Mouse (Mus musculus) 416B (cell line): ENCODE results near the gene Plekhg5.
A peak's percentile ranks its signal among the peaks of the same experiment; 100 is the strongest.

ENCODE experiments used
- DNase-seq: peaks from one replicate; pipeline ENCODE4 v3.0.0; 2011; ENCODE audit warnings: low read depth

Plekhg5 gene

DNA sequence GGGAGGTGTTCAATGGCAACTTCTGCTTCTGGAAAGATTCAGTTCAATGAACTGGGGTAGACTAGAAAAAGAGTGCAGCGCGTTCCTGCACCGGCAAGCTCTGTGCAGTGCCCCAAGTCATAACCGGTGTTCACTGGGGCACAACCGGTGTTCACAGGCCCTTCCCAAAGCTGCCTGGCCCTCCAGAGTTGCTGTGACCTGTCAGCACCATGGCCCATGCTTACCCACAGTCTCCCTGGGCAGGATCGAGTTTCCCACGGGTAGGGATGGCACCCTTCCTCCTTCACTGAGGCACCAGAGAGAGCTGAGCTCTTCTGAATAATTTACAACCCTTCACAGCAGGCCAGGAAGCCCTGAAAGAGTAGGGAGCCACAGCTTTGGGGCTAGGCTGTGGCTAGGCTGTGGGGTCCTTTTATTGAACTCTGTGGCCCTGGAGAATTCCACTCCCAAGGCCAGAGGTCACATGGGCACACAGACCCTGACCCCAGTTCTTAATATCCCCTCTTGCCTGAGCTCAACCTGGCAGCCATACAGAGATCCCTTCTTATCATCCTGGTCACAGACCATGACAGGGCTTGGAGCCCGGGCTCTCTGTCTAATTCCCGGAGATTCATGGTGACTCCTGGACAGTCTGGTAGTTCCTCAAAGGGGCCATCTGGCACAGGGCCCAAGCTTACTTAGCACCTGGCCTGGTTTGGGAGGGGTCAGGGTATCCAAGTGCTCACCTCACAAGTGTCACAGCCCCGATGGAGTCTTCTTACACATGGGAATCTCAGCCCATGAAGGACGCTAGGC, 73.9 kb downstream of the Plekhg5 start:
- DNase-seq, result no peak

DNA sequence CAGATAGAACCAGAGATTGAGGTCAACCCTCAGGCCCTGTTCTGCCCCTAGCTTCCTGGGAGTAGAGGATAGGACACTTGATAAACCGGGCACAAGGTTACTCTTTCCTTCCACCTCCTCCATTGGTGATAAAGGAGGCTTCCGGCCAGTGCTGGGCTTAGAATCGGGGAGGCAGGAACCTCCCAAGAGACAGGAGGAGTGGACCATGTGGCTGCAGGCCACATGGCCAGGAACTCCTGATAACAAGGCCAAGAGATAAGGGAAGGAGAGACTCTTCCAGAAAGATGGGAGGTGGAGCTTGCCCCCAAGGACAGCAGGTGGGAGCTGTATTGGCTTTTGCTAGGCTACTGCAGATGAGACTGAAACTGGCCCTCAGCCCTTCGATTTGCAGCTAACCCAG, 78.2 kb downstream of the Plekhg5 start:
- no peak for DNase-seq

DNA sequence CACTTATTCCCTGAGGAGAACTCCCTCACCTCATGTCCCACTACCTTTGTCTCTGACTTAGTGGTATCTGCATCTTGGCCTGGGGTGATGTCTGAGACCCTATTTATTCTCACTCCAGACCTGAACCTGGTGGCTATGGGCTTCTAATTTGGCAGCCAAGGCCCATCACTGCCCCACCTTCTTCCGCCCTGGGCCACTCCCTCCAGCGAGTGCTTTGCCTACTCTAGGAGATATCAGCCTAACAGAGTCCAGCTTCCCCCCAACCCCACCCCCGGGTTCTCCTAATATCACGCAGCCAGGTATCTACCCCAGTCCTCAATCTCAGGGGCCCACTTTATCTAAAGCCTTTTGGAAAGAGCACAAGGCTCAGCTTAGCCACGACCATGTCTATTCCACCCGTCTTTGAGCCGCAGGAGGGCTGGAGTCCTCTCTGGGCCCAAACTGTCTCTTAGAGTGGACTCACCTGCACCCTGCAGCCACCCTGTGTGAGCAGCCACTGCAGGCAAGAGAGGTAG, 79.2 kb downstream of the Plekhg5 start:
- DNase-seq, result no peak

DNA sequence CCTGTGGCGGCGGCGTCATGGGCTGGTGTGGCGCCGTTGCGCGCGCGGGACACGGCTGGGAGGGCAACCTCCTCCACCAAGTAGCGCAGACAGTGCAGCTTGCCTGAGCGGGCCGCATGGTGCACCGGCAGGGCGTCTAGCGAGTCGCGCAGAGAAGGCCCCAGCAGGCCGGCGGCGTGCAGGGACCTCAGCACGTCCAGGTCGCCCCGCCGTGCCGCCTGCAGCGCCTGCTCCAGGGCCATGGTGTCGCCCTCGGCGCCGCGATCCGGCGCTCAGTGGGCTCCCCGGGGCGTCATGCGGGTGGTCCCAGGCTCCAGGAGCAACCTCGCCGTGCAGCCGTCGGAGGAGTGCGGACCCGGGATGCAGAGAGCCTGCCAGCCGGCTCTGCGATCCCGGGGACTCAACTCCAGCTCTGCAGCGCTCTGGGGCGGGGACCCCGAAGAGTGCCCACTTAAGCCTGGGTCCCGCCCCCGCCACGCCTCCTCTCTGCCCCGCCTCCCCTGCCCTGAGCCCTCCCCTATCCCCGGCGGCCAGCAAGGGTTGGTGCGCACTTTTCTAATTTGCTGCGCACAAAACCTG, 79.8 kb downstream of the Plekhg5 start, which contains the start of gene Espn:
TSS of gene Espn (minus strand) at position 406 of the 579 bp plus-strand sequence.
- no peak for DNase-seq

DNA sequence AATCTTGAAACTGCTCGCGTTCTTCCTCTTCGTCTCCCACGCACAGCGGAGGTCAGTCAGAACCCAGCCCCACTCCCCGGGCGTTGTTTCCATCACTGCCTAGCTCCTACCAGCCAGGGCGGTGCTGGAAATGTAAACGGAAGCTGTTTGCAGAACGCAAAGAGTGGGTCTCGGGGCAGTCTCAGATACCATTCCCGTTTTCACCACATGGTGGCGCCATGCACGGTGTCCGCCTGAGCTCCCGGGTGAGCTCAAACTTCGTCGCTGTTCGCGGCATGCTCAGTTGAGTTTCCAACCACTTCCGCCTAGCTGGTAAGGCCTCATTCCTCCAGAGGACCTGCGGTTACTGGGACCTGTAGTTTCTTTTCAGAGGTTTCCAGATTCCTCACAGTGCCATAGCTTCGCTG, 81.5 kb downstream of the Plekhg5 start:
- peak; percentile 95 for DNase-seq

DNA sequence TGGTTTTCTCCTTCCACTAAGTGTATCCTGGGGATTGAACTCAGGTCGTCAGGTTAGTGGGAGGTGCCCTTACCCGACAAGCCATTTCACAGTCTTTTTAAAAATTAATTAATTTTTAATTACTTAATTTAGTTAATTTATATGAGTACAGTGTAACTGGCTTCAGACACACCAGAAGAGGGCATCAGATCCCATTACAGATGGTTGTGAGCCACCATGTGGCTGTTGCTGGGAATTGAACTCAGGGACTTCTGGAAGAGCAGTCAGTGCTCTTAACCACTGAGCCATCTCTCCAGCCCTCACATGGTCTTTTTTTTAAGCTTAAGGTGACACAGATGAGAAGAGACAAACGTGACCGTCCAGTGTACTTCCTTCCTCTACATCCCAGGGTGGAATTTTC, 82.7 kb downstream of the Plekhg5 start:
- no peak for DNase-seq

DNA sequence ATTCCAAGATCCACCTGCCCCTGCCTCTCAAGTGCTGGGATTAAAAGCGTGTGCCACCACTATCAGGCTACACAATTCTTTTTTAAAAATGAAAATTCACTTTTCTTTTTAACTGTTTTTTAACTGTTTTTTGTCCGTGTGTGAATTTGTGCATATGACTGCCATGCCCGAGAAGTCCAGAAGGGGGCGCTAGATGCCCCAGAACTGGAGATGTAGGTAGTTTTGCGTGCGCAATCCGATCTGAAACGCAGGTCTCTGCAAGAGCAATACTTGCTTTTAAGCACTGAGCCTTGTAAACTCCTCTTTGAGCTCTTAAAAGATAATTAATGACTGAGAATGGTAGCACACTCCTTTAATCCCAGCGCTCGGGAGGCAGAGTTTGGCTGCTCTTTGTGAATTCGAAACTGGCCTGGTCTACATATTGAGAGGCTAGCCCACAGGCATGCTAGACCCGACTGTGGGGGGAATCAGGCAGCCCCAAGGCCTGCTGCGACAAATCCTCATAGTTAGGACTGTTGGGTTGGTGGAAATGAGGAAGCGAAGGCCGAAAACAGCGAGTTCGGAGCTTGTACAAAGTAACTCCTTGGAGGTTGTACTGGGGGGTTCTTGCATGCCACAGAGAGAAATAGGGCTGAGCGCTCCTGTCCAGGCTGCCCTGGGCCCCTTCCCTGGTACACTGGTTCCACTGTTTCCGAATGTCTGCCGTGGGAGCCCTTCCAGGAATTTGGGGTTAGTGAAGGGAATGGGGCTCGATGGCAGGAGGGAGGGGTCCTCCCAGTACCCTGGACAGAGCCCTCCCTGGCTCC, 85.7 kb downstream of the Plekhg5 start:
- peak; percentile 74 for DNase-seq

DNA sequence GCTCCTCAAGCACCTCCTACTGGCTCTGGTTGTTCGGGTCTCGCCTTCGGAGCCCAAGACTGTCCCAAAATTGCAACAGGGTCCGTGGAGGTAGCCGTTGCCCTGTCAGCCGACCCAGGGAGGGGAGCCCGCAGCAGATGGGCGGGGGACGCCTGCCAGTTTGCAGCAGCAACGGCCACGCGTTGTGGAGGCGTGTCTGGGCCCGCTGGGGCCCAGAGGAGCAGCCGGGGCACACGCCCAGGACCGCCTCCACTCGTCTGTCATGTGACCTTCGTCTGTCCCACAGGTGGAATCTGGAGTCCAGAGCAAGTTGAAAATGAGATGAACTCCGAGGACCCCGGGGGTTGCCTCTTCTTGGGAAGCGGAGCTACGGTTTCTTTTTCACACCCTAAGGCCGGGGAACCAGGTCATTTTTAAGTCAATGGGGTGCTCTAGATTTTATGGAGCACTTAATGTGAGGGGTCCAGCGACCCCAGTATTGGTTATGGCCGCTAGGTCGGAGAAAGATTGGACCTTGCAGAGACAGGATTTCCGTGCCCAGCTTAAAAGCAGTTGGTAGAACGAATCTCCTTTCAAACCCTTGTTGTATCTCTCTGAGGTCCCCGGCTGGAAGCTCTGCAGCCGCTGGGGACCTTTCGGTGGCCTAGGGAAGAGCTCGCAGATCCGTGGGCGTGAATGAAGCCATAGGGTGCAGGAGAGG, 86.4 kb downstream of the Plekhg5 start, which contains the start of gene Hes2:
TSS of gene Hes2 (plus strand) at position 283 of the 700 bp plus-strand sequence.
- no peak for DNase-seq

DNA sequence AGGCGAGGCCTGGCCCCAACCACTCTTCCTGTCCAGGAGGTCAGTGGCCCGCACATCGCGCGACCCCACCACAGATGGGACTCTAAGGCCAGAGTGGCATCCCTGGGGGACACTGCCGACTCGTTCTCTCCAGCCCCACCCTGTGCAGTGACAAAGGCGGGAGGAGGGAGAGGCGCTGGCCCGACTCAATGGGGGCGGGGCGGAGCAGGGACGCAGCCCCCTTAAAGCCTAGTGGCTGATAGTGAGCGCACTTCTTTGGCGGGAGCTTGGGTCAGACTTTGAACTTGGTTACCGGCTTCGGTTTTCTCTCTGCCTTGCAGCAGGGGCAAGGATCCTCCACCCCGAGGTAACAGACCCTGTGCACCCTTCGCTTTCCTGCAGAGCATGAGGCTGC, 87.0 kb downstream of the Plekhg5 start:
- DNase-seq, result no peak

DNA sequence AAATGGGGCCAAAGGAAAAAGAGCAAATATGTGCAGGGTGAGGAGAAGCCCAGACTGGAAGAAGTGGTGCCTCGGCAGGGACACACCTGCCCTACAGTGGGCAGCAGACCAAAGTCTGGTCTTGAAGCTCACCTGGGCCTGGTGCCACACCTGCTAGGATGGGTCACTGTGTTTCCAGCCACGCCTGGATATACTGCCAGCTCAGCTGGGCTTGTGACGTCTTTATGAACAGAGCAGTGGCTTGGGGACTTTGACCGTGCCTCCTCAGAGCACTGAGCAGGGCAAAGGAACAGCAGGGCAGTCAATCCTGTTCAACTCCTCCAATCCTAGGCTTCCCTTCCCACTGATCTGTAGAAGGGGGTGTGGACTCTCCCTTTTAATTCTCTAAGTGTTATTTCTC, 88.5 kb downstream of the Plekhg5 start:
- no peak for DNase-seq

DNA sequence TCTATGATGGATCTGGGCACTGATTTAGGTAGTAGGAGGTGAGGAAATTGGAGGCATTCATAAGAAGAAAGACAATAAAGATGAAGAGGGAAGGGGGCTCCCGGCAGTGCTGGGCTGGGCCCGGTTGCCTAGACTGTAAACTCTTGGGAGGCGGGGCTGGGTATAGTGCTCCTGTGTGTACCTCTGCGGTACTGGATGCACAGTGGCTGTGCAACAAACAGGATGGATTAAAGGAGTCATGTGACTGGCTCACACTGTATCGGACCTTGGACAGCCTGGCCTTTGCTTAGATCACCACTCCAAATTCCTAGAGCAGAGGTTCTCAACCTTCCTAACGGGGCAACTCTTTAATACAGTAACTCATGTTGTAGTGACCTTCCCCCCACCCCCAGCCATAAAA, 89.3 kb downstream of the Plekhg5 start:
- DNase-seq, result no peak

DNA sequence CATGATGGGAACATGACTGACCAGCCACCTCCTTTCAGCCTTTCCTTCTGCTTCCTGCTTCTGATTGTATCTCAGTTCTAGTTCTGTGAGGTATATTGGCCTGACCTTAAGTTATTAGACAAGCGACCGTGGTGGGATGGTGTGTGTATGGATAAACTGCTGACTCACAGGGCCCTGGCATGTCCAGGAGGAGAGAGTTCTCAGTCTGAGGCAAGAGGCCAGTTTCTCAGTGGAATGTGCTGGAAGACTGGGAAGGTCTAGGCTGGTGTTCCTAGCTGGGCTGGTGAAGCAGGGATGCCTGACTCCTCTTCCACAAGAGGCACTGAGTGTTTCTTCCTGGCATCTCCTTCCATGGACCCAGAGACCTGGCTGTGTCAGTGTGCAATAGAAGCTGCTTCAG, 90.5 kb downstream of the Plekhg5 start:
- DNase-seq, result peak; percentile 36
